Mouse (Mus musculus) adrenal gland, adult 2 months (tissue): Measurements from ENCODE around the gene Vstm5. TPM values are rescaled to one million over a fixed set of nuclear protein-coding genes. Genes with fewer than 3 reads are reported as not detected.

ENCODE experiments used
- polyA plus RNA-seq: library from polyadenylated mRNA; depleted of rRNA; stranded (reverse); fragments of >200 nt; gene quantifications from 2 replicates; pipeline ENCODE4 v1.2.3, GENCODE M21; 2012; rRNA removed
- total RNA-seq, 2 experiments: library from RNA; stranded (reverse); gene quantifications; 2 replicates each; pipeline ENCODE4 v1.2.3; 2021

Vstm5 gene
- total and polyA plus RNA-seq, 3 experiments, result 0.55 to 1.2 (median 1.2) TPM

Other genes with a start within 250 kb of the Vstm5 start
- gene Panx1, start 193.6 kb upstream of the Vstm5 start, total RNA-seq, result 10 to 100 TPM in 1 of 2 experiments, 1 to 10 TPM in 1; 7.1 to 10.1 TPM
- 21.1 and 27.5 TPM in 2 replicates for gene Panx1, start 193.6 kb upstream of the Vstm5 start, polyA plus RNA-seq
- 1 to 10 TPM in 1 of 2 experiments, under 1 TPM in 1; 0.38 to 5.0 TPM for gene Hephl1, start 126.9 kb upstream of the Vstm5 start, total RNA-seq
- gene Hephl1, start 126.9 kb upstream of the Vstm5 start, polyA plus RNA-seq, result 1.2 and 2.9 TPM in 2 replicates
- gene Med17, start 40.9 kb downstream of the Vstm5 start, total RNA-seq, result 10 to 100 TPM; 27.4 to 34.8 TPM
- gene Med17, start 40.9 kb downstream of the Vstm5 start, polyA plus RNA-seq, result 31.9 and 32.2 TPM in 2 replicates
- gene Taf1d, start 67.2 kb downstream of the Vstm5 start, total RNA-seq, result 100 to 1,000 TPM in 1 of 2 experiments, 10 to 100 TPM in 1; 76.4 to 128 TPM
- gene Taf1d, start 67.2 kb downstream of the Vstm5 start, polyA plus RNA-seq, result 2.7 and 3.0 TPM in 2 replicates
- 100 to 1,000 TPM; 124 to 126 TPM for gene 4931406C07Rik, start 67.4 kb downstream of the Vstm5 start, total RNA-seq
- gene 4931406C07Rik, start 67.4 kb downstream of the Vstm5 start, polyA plus RNA-seq, result 9.8 and 10.6 TPM in 2 replicates
- gene Cep295, start 118.7 kb downstream of the Vstm5 start, total RNA-seq, result 10 to 100 TPM in 1 of 2 experiments, 1 to 10 TPM in 1; 9.2 to 13.8 TPM
- gene Cep295, start 118.7 kb downstream of the Vstm5 start, polyA plus RNA-seq, result 0.82 and 1.1 TPM in 2 replicates